11 mouse cellular contexts compared by ENCODE assay signal in genomic region chr4:88022623-88023022, GRCm38 (mm10). TPM values are rescaled to one million over a fixed set of nuclear protein-coding genes. Genes with fewer than 3 reads are reported as not detected.
A peak's percentile ranks its signal among the peaks of the same experiment; 100 is the strongest.
DNase-seq lines count a peak whose midpoint lies in the region; ATAC-seq and TF ChIP-seq lines count a peak whose summit lies in the region.
"Had no signal": no experiment of that assay in that cellular context is flagged by ENCODE, and none has a peak within 500 bp of the region (broad histone marks: within the 10 kb centered on the region; RNA-seq: fewer than 3 reads in every experiment).

No protein-coding gene starts in this region.

- no peaks in the 10 kb centered on the region for H3K36me3 ChIP-seq in liver, postnatal 0 days (replicated peaks; ENCODE audit: insufficient read depth, low read length)
- H3K36me3 ChIP-seq in liver, embryonic 12.5 days, result 0 out of 2 replicates have a peak, but pooled peaks cover 8% of the 10 kb centered on the region
- no peaks in the 10 kb centered on the region for H3K36me3 ChIP-seq in E14TG2a.4 (ENCODE audit: insufficient read depth, low read length)
- H3K36me3 ChIP-seq in forebrain, embryonic 10.5 days (replicated peaks), result peaks cover 66% of the 10 kb centered on the region
- H3K36me3 ChIP-seq: heart, embryonic 15.5 days had no signal

- peak; percentile 37 for DNase-seq in embryo, embryonic 10.5 days (ENCODE audit: low spot score)
- DNase-seq in embryo, embryonic 9.5 days (ENCODE audit: extremely low spot score), result no peak
- DNase-seq in liver, postnatal 0 days, result no peak
- DNase-seq in lung, postnatal 36 days, result peak; percentile 42
- no peak for DNase-seq in forebrain, embryonic 10.5 days (ENCODE audit: extremely low spot score, low spot score)
- no peak for DNase-seq in heart, postnatal 10 days
- DNase-seq: midbrain, embryonic 14.5 days had no signal

- intact Hi-C loops in heart, postnatal 10 days (cut with DNase I), result no loop called here

- ATAC-seq in liver, postnatal 0 days, result no peak
- no peak for ATAC-seq in liver, embryonic 12.5 days

- no peaks in the 10 kb centered on the region for H3K4me1 ChIP-seq in liver, postnatal 0 days (ENCODE audit: insufficient read depth)
- 0 out of 2 replicates have a peak, but pooled peaks cover 4% of the 10 kb centered on the region for H3K4me1 ChIP-seq in liver, embryonic 12.5 days
- H3K4me1 ChIP-seq in E14TG2a.4 (replicated peaks; ENCODE audit: low read depth, low read length), result no peaks in the 10 kb centered on the region
- H3K4me1 ChIP-seq in forebrain, embryonic 10.5 days, result peaks cover 30% of the 10 kb centered on the region

- peak; percentile 59 for TF ChIP-seq CTCF in liver, postnatal 0 days (IDR thresholded peaks at IDR 0.05; ENCODE audit: low read depth)
- TF ChIP-seq CTCF in E14TG2a.4 (conservative IDR thresholded peaks at IDR 0.05; ENCODE audit: low read length), result peak; percentile 79

- H3K9me3 ChIP-seq in liver, postnatal 0 days (ENCODE audit: low read length), result no peaks in the 10 kb centered on the region
- H3K9me3 ChIP-seq in liver, embryonic 12.5 days (replicated peaks), result no peaks in the 10 kb centered on the region
- no peaks in the 10 kb centered on the region for H3K9me3 ChIP-seq in E14TG2a.4 (ENCODE audit: low read length)
- no peaks in the 10 kb centered on the region for H3K9me3 ChIP-seq in forebrain, embryonic 10.5 days
- H3K9me3 ChIP-seq: heart, embryonic 15.5 days; limb, embryonic 12.5 days had no signal

- no peak for TF ChIP-seq EP300 in liver, postnatal 0 days (IDR thresholded peaks at IDR 0.05; ENCODE audit: low read depth)

- no peak overlapping the region for H3K9ac ChIP-seq in liver, postnatal 0 days (replicated peaks)
- no peak overlapping the region for H3K9ac ChIP-seq in liver, embryonic 12.5 days
- H3K9ac ChIP-seq: heart, embryonic 15.5 days; limb, embryonic 12.5 days had no signal

- no peaks in the 10 kb centered on the region for H3K27me3 ChIP-seq in liver, postnatal 0 days (ENCODE audit: insufficient read depth, low read length)
- H3K27me3 ChIP-seq in liver, embryonic 12.5 days (replicated peaks), result no peaks in the 10 kb centered on the region
- H3K27me3 ChIP-seq in E14TG2a.4 (ENCODE audit: insufficient read depth, low read length), result no peaks in the 10 kb centered on the region; the same call in 1 of the 2 replicates
- H3K27me3 ChIP-seq in forebrain, embryonic 10.5 days (ENCODE audit: poor library complexity, severe bottlenecking), result no peaks in the 10 kb centered on the region
- H3K27me3 ChIP-seq: heart, embryonic 15.5 days; limb, embryonic 12.5 days had no signal

- no peak overlapping the region for H3K27ac ChIP-seq in liver, postnatal 0 days (ENCODE audit: low read depth)
- no peak overlapping the region for H3K27ac ChIP-seq in liver, embryonic 12.5 days
- H3K27ac ChIP-seq in forebrain, embryonic 10.5 days, result no peak overlapping the region
- H3K27ac ChIP-seq: heart, embryonic 15.5 days; limb, embryonic 12.5 days had no signal

- WGBS in liver, postnatal 0 days (ENCODE audit: insufficient replicate concordance), result 11% methylated on average over 1 of the region's 1 CpGs
- WGBS in liver, embryonic 12.5 days (ENCODE audit: insufficient replicate concordance), result 8% methylated on average over 1 of the region's 1 CpGs
- WGBS in forebrain, embryonic 10.5 days, result 9% methylated on average over 1 of the region's 1 CpGs

- no peak overlapping the region for H3K4me3 ChIP-seq in liver, postnatal 0 days (ENCODE audit: low read depth, low read length)
- H3K4me3 ChIP-seq in liver, embryonic 12.5 days, result no peak overlapping the region
- no peak overlapping the region for H3K4me3 ChIP-seq in E14TG2a.4 (replicated peaks; ENCODE audit: low read length)
- H3K4me3 ChIP-seq in forebrain, embryonic 10.5 days, result no peak overlapping the region
- H3K4me3 ChIP-seq: heart, embryonic 15.5 days; limb, embryonic 12.5 days had no signal

- no peak overlapping the region for H3K4me2 ChIP-seq in liver, postnatal 0 days (ENCODE audit: low read depth, low read length)
- no peak overlapping the region for H3K4me2 ChIP-seq in liver, embryonic 12.5 days
- H3K4me2 ChIP-seq: heart, embryonic 15.5 days; limb, embryonic 12.5 days had no signal

RNA-seq across cellular contexts. Expression of gene Mllt3, which starts 10.5 kb away (rescaled TPM):
- 28.5 and 34.8 TPM in 2 replicates for polyA plus RNA-seq in liver, postnatal 0 days (2015; fragmentation: Nextera tagmentation; extraction: Ambion mirVana)
- 88.6 and 92.6 TPM in 2 replicates for polyA plus RNA-seq in liver, embryonic 12.5 days (2016; fragmentation: Nextera tagmentation; extraction: Ambion mirVana)
- polyA plus RNA-seq in forebrain, embryonic 10.5 days (2016; fragmentation: Nextera tagmentation; extraction: Ambion mirVana), result 51.8 and 55.6 TPM in 2 replicates
- total RNA-seq in heart, postnatal 10 days (2021), result 10 to 100 TPM; 10.7 to 12.3 TPM

Comparison
In these comparisons a context has a peak if more than half of its experiments do, and no peak if none do; other contexts are left out.
1. DNase-seq: peak in embryo, embryonic 10.5 days (single experiment) and lung, postnatal 36 days (single experiment); none in embryo, embryonic 9.5 days (single experiment), liver, postnatal 0 days (single experiment), forebrain, embryonic 10.5 days (single experiment) and heart, postnatal 10 days (0 of 2).